In the genomic region with DNA sequence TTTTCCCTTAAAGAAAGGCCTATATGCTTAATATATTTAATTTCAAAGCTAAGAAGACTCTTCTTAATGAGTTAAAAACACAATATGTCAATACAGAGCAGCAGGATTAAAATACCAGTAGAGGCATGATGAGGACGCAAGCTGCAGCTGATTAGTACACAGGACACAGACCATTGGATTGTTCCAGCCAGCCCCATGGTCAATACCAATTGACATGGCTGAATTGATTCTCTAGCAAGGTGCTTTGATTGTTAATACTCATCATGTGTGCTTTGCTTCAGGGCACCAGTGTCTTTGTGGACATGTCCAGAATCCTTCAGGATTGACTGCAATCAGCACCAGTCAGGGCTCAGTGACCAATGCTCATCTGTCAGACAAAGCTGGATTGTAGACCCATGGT, we compare ENCODE assay signal across 15 mouse cellular contexts.
"Had no signal": no experiment of that assay in that cellular context is flagged by ENCODE, and none has a peak within 500 bp of the region (broad histone marks: within the 10 kb centered on the region; RNA-seq: fewer than 3 reads in every experiment).

No protein-coding gene starts in this region.

- H3K27ac ChIP-seq: kidney, embryonic 15.5 days; limb, embryonic 13.5 days; liver, embryonic 15.5 days; macrophage; stomach, embryonic 15.5 days had no signal

- H3K4me2 ChIP-seq: kidney, embryonic 15.5 days; limb, embryonic 13.5 days; liver, embryonic 15.5 days; lung, embryonic 14.5 days; stomach, embryonic 15.5 days had no signal

- ATAC-seq: intestine, embryonic 16.5 days had no signal

- DNase-seq: kidney, adult 2 months; kidney, postnatal 14 days; left cerebral cortex, postnatal 4 days; lung, embryonic 14.5 days; lung, postnatal 10 days; right cerebral cortex, postnatal 14 days; thymus, adult 2 months; thymus, postnatal 25 days had no signal

- H3K9me3 ChIP-seq: kidney, embryonic 15.5 days; limb, embryonic 13.5 days; liver, embryonic 15.5 days; megakaryocyte, embryonic 14.5 days; stomach, embryonic 15.5 days had no signal

- H3K4me3 ChIP-seq: kidney, embryonic 15.5 days; limb, embryonic 13.5 days; liver, embryonic 15.5 days; megakaryocyte, embryonic 14.5 days; stomach, embryonic 15.5 days had no signal

- H3K36me3 ChIP-seq: kidney, embryonic 15.5 days; limb, embryonic 13.5 days; stomach, embryonic 15.5 days had no signal

- H3K4me1 ChIP-seq: kidney, embryonic 15.5 days; liver, embryonic 15.5 days; stomach, embryonic 15.5 days had no signal

- H3K9ac ChIP-seq: kidney, embryonic 15.5 days; limb, embryonic 13.5 days; liver, embryonic 15.5 days; lung, embryonic 14.5 days; stomach, embryonic 15.5 days had no signal

- H3K27me3 ChIP-seq: kidney, embryonic 15.5 days; limb, embryonic 13.5 days; liver, embryonic 15.5 days; megakaryocyte, embryonic 14.5 days; stomach, embryonic 15.5 days had no signal
